Mouse (Mus musculus) intestine, embryonic 16.5 days (tissue): Measurements from ENCODE around the gene Haao. TPM values are rescaled to one million over a fixed set of nuclear protein-coding genes. Genes with fewer than 3 reads are reported as not detected.
A peak's percentile ranks its signal among the peaks of the same experiment; 100 is the strongest.

Experiments used
- ATAC-seq: fragments of 200-750 bp; cut with Nextera tagmentation; 2 replicates; pipeline ENCODE4 v1.8.0; 2017; ENCODE audit warnings: moderate TSS enrichment, moderate library complexity
- H3K27ac ChIP-seq: fragments of 300-500 bp; sonication (generic); 2 replicates; pipeline ENCODE4 v1.5.1; 2014; ENCODE audit warnings: mild to moderate bottlenecking, low read length
- H3K27me3 ChIP-seq: fragments of 300-500 bp; sonication (generic); replicated peaks from 2 replicates; pipeline ENCODE4 v1.6.1; 2014; ENCODE audit warnings: low read length, control low read depth, mixed read lengths; ENCODE audit not compliant: control insufficient read depth, insufficient read depth
- H3K36me3 ChIP-seq: fragments of 300-500 bp; sonication (generic); 2 replicates; pipeline ENCODE4 v1.6.1; 2014; ENCODE audit warnings: low read length, control low read depth; ENCODE audit not compliant: control insufficient read depth, insufficient read depth
- H3K4me1 ChIP-seq: fragments of 300-500 bp; sonication (generic); 2 replicates; pipeline ENCODE4 v1.6.1; 2014; ENCODE audit warnings: low read length, control low read depth, mixed read lengths; ENCODE audit not compliant: control insufficient read depth, insufficient read depth
- H3K4me2 ChIP-seq: fragments of 300-500 bp; sonication (generic); 2 replicates; pipeline ENCODE4 v1.6.1; 2014; ENCODE audit warnings: low read depth, low read length, control low read depth
- H3K4me3 ChIP-seq: fragments of 300-500 bp; sonication (generic); 2 replicates; pipeline ENCODE4 v1.5.1; 2014; ENCODE audit warnings: mild to moderate bottlenecking, low read length
- H3K9ac ChIP-seq: fragments of 300-500 bp; sonication (generic); 2 replicates; pipeline ENCODE4 v1.6.1; 2014; ENCODE audit warnings: low read depth, low read length
- H3K9me3 ChIP-seq: fragments of 300-500 bp; sonication (generic); 2 replicates; pipeline ENCODE4 v1.6.1; 2016; ENCODE audit warnings: low read length, control low read depth; ENCODE audit not compliant: control insufficient read depth
- WGBS: fragments of 180-500 bp; shearing (Covaris S2); extraction: QIAGEN DNeasy Blood & Tissue Kit; methylation state at CpG from one replicate; pipeline ENCODE4 v1.1.7; 2014; 5-methylcytosine and 5-hydroxymethylcytosine counted together
- polyA plus RNA-seq: library from polyadenylated mRNA; unstranded; fragments of >200 nt; fragmentation: Nextera tagmentation; extraction: Ambion mirVana; gene quantifications from 2 replicates; pipeline ENCODE4 v1.2.1, GENCODE M21; 2015

Gene Haao
- polyA plus RNA-seq, 1 experiment from 2014 or later, result 2.3 TPM

DNA sequence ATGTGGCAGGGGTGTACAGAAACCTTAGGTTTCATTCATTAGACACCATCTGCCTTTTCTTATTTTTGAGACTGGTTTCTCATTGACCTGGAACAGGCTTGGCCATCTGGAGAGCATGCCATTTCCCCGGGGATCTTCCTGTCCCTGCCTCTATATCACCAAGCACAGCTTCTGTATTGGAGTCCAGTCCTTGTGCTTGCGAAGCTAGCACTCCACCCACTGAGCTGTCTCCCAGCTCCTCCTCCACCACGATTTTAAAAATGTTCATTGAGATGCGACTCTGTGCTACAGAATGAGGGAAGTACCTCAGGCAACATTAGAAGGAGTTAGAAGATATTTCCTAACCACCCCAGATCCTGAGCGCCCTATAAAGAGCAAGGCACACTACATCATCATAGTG, 39.5 kb upstream of the Haao start:
- H3K4me2 ChIP-seq, result no peak overlapping the region
- H3K27ac ChIP-seq, result no peak overlapping the region
- H3K4me1 ChIP-seq, result peaks cover 17% of the 10 kb centered on the region
- H3K9me3 ChIP-seq, result no peaks in the 10 kb centered on the region
- H3K4me3 ChIP-seq, result no peak overlapping the region
- H3K9ac ChIP-seq, result no peak overlapping the region
- H3K36me3 ChIP-seq, result no peaks in the 10 kb centered on the region
- 83% methylated on average over 5 of the region's 5 CpGs for WGBS
- no peaks in the 10 kb centered on the region for H3K27me3 ChIP-seq
- no peak for ATAC-seq

DNA sequence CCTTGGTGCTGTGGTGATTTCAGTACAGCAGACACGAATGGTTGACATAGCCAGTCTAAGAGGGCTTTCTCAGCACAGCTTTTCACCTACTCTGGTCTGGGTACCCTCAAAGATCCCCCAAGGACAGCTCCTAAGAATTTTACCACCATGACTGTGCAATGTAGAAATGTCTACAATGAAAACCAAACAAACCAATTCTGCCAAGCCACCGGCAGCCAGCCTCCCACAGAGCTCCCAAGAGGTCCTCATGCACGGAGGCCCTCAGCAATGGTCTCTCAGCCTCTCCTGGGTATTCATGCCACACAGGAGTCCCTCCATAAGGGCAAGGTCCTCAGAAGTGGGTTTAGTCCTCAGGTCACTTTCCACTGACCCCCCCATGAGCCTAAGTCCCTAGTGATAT, 38.6 kb upstream of the Haao start:
- Histone ChIP-seq H3K4me2 (no peak overlapping the region), H3K27ac (no peak overlapping the region), H3K27me3 (no peaks in the 10 kb centered on the region), H3K4me3 (no peak overlapping the region), H3K9ac (no peak overlapping the region), H3K9me3 (no peaks in the 10 kb centered on the region), H3K36me3 (no peaks in the 10 kb centered on the region), H3K4me1 (peaks cover 17% of the 10 kb centered on the region)
- 83% methylated on average over 3 of the region's 3 CpGs for WGBS
- ATAC-seq, result no peak

DNA sequence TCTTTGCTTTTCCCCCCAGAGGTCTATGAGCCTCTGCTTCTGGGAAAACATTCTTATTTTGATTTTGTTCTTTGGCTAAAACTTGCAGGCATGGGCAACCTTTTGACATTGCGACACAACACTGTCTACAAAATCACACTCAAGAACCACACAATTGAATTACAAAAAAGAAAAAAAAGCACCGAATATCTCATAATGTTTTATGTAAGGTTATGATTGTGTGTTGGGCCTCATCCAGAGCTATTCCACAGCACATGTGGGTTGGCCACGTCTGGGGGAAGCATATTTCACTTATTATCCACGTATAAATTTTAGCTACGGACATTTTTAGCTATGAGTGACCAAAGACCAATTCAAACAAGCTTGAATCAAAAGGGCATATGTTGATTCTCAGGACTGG, 38.0 kb upstream of the Haao start:
- Histone ChIP-seq H3K36me3 (no peaks in the 10 kb centered on the region), H3K9ac (no peak overlapping the region), H3K27me3 (no peaks in the 10 kb centered on the region), H3K9me3 (no peaks in the 10 kb centered on the region), H3K27ac (no peak overlapping the region), H3K4me3 (no peak overlapping the region), H3K4me1 (peaks cover 15% of the 10 kb centered on the region), H3K4me2 (no peak overlapping the region)
- 72% methylated on average over 5 of the region's 5 CpGs for WGBS
- ATAC-seq, result no peak

DNA sequence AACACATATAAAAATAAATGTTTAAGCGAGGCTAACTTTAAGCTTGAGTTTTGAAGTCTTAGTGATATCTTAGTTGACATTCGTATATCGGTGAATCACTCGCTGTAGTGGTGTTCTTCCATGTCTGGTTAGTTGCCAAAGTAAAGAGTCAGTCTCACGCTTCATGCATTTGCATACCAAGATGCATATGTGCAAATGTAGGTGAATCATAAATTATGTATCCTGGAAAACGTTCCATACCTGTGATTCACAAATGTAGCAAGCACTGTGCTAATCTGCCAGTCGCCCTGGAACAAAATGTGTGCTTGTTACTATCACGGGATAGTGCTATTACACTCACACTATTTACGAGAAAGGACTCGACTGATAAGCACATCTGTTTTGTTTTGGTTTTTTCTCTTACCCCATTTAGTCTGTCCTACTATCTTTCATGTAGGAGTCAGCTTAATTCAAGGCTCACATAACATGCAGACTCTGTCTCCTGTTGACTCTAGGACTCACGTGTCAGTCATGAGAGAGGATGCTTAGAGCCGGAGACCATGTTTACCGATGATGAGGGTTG, 37.3 kb upstream of the Haao start:
- Histone ChIP-seq H3K4me2 (no peak overlapping the region), H3K4me3 (no peak overlapping the region), H3K27me3 (no peaks in the 10 kb centered on the region), H3K27ac (no peak overlapping the region), H3K36me3 (no peaks in the 10 kb centered on the region), H3K9ac (no peak overlapping the region), H3K9me3 (no peaks in the 10 kb centered on the region), H3K4me1 (peaks cover 8% of the 10 kb centered on the region)
- no peak for ATAC-seq
- 79% methylated on average over 13 of the region's 13 CpGs for WGBS

DNA sequence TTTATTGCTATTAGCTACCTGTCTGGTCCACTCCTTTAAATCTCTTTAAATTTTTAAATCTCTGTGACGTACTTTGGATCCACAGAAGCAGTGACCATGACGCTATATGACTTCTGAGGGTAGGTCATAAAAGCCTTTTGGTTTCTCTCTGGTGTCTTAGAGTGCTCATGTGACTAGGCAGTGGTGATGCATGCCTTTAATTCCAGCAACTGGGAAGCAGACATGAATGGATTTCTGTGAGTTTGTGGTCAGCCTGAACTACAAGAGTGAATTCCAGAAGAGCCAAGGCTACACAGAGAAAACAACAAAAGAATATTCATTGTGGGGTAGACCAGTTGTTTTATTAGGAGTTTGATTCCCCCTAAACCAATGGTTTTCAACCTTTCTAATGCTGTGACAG, 35.0 kb upstream of the Haao start:
- ATAC-seq, result no peak
- Histone ChIP-seq H3K9ac (no peak overlapping the region), H3K4me3 (no peak overlapping the region), H3K9me3 (no peaks in the 10 kb centered on the region), H3K27me3 (no peaks in the 10 kb centered on the region), H3K27ac (no peak overlapping the region), H3K36me3 (no peaks in the 10 kb centered on the region), H3K4me2 (no peak overlapping the region), H3K4me1 (no peaks in the 10 kb centered on the region)
- 90% methylated on average over 2 of the region's 2 CpGs for WGBS

DNA sequence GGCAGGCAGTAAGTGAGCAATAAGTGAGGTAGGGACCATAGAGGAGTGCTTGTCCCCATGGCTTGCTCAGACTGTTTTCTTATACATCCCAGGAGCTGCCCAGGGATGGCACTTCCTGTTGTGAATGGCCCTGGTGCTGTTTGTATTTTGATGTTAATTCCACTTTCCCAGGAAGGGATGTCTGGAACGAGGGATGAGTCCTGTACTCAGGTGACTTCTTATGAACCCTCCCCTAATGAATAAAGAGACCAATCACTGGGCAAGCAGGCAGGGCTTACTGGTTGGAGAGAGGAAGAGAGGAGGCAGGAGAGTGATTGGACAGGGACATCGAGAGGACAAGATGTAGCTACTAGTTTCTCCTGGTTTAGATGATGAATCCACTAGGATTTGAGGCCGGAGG, 33.3 kb upstream of the Haao start:
- Histone ChIP-seq H3K4me1 (no peaks in the 10 kb centered on the region), H3K36me3 (no peaks in the 10 kb centered on the region), H3K27ac (no peak overlapping the region), H3K4me2 (no peak overlapping the region), H3K4me3 (no peak overlapping the region), H3K9me3 (no peaks in the 10 kb centered on the region), H3K9ac (no peak overlapping the region), H3K27me3 (no peaks in the 10 kb centered on the region)
- no peak for ATAC-seq
- WGBS, result 84% methylated on average over 3 of the region's 3 CpGs

DNA sequence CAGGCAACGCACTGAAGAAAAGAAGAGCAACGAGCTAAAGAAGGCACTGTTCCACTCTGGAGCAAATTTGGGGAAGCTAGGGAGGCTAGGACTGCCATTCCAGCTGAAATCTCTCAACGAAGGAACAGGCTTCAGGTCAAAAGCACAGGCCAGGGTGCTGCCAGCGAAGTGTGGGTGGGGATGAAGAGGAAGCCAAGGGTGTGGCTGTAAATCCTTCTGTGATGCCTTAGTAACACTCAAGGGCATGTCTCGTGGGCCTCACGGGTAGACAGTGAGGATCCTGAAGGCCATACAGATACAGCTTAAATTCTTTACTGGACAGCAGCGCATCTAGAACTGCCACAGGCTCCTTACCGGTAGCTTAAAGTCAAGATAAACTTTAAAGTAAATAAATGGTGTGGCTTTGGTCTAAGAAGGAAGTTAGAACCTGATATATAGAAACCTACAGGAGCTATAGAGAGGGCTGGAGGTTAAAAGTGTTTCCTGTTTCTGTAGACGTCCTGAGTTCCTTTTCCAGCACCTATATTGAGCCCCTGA, 32.5 kb upstream of the Haao start:
- 67% methylated on average over 9 of the region's 9 CpGs for WGBS
- H3K4me1 ChIP-seq, result no peaks in the 10 kb centered on the region
- no peak overlapping the region for H3K9ac ChIP-seq
- ATAC-seq, result no peak
- H3K27me3 ChIP-seq, result no peaks in the 10 kb centered on the region
- no peak overlapping the region for H3K4me2 ChIP-seq
- H3K36me3 ChIP-seq, result no peaks in the 10 kb centered on the region
- no peak overlapping the region for H3K4me3 ChIP-seq
- H3K9me3 ChIP-seq, result no peaks in the 10 kb centered on the region
- no peak overlapping the region for H3K27ac ChIP-seq

DNA sequence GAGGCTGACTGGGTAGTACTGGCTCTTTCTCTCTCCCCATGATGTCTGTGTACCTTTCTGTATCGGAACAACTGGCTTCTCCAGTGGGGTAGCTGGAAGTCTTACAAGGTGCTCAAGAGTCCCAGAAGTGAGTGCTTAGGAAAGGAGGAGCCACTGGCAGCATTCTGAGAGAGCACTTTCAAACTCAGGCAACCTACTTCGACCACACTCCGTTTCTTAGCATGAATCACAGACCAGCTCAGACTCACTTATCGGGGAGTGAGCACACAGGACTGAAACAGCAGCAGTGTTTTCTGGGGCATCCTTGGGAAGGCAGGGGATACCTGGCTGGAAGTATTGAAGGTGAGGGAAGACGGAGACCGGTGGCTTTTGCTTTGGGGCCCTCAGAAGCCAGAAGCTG, 31.9 kb upstream of the Haao start:
- Histone ChIP-seq H3K4me3 (no peak overlapping the region), H3K4me1 (no peaks in the 10 kb centered on the region), H3K9me3 (no peaks in the 10 kb centered on the region), H3K4me2 (no peak overlapping the region), H3K27ac (no peak overlapping the region), H3K9ac (no peak overlapping the region), H3K27me3 (no peaks in the 10 kb centered on the region), H3K36me3 (no peaks in the 10 kb centered on the region)
- no peak for ATAC-seq
- 92% methylated on average over 6 of the region's 6 CpGs for WGBS

DNA sequence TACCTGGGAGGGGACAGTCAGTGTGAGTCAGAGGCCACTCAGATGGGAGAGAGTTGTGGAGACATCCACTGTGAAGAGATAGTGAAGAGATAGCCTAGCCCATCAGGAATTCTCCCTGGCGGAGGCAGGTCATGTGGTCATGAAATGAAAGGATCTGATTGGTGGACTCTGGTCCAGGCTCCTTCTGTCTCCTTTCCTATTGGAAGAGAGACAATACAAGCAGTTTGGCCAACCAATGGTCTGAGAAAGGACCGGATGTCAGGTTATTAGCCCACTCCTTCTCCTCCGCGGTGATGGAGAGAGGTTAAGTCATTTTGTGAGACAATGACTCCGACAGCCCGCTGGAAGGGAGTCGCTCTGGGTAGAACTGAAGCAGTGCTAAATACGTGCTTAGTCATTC, 26.8 kb upstream of the Haao start:
- H3K36me3 ChIP-seq, result no peaks in the 10 kb centered on the region
- no peak overlapping the region for H3K4me3 ChIP-seq
- H3K4me2 ChIP-seq, result no peak overlapping the region
- no peak for ATAC-seq
- no peaks in the 10 kb centered on the region for H3K9me3 ChIP-seq
- no peak overlapping the region for H3K9ac ChIP-seq
- peak overlapping the region; percentile 58 for H3K27ac ChIP-seq
- H3K27me3 ChIP-seq, result no peaks in the 10 kb centered on the region
- 0 out of 2 replicates have a peak, but pooled peaks cover 5% of the 10 kb centered on the region for H3K4me1 ChIP-seq
- WGBS, result 80% methylated on average over 8 of the region's 8 CpGs
